Mouse (Mus musculus) liver, postnatal 0 days (tissue): ENCODE results near the gene Daam2. TPM values are rescaled to one million over a fixed set of nuclear protein-coding genes. Genes with fewer than 3 reads are reported as not detected.

ENCODE experiments used
- ATAC-seq: fragments of 200-750 bp; cut with Nextera tagmentation; 2 replicates; pipeline ENCODE4 v1.8.0; 2017; ENCODE audit warnings: mild to moderate bottlenecking, moderate library complexity
- DNase-seq: peaks from one replicate; pipeline ENCODE4 v3.0.0-alpha.2; 2016
- H3K27ac ChIP-seq: fragments of 300-500 bp; sonication (generic); 2 replicates; pipeline ENCODE4 v1.5.1; 2014; ENCODE audit warnings: antibody characterized with exemption, moderate library complexity, mild to moderate bottlenecking, low read depth
- H3K27me3 ChIP-seq: fragments of 300-500 bp; sonication (generic); 2 replicates; pipeline ENCODE4 v1.6.1; 2014; ENCODE audit warnings: low read length, control low read depth, mixed read lengths; ENCODE audit not compliant: insufficient read depth
- H3K36me3 ChIP-seq: fragments of 300-500 bp; sonication (generic); replicated peaks from 2 replicates; pipeline ENCODE4 v1.6.1; 2014; ENCODE audit warnings: mild to moderate bottlenecking, control low read depth, low read length, moderate library complexity, mixed read lengths; ENCODE audit not compliant: insufficient read depth
- H3K4me1 ChIP-seq: fragments of 300-500 bp; sonication (generic); 2 replicates; pipeline ENCODE4 v1.6.1; 2014; ENCODE audit warnings: antibody characterized with exemption, mild to moderate bottlenecking, control low read depth; ENCODE audit not compliant: insufficient read depth
- H3K4me2 ChIP-seq: fragments of 300-500 bp; sonication (generic); 2 replicates; pipeline ENCODE4 v1.6.1; 2014; ENCODE audit warnings: low read depth, mild to moderate bottlenecking, low read length, moderate library complexity, mixed read lengths
- H3K4me3 ChIP-seq: fragments of 300-500 bp; sonication (generic); 2 replicates; pipeline ENCODE4 v1.5.1; 2014; ENCODE audit warnings: low read depth, low read length
- H3K9ac ChIP-seq: fragments of 300-500 bp; sonication (generic); replicated peaks from 2 replicates; pipeline ENCODE4 v1.6.1; 2014; ENCODE audit warnings: mild to moderate bottlenecking, moderate library complexity
- H3K9me3 ChIP-seq: fragments of 300-500 bp; sonication (generic); 2 replicates; pipeline ENCODE4 v1.6.1; 2016; ENCODE audit warnings: mild to moderate bottlenecking, control low read depth, low read length, mixed read lengths
- CTCF ChIP-seq: sonication (generic); IDR thresholded peaks from 2 replicates; pipeline ENCODE4 v1.5.1; 2016; ENCODE audit warnings: antibody characterized with exemption, low read depth
- EP300 ChIP-seq: IDR thresholded peaks from 2 replicates; pipeline ENCODE4 v1.6.1; 2016; ENCODE audit warnings: antibody characterized with exemption, low read depth, mild to moderate bottlenecking
- WGBS: fragments of 180-500 bp; shearing (Covaris S2); extraction: QIAGEN DNeasy Blood & Tissue Kit; methylation state at CpG from one replicate; pipeline ENCODE4 v1.1.7; 2014; ENCODE audit not compliant: insufficient replicate concordance; 5-methylcytosine and 5-hydroxymethylcytosine counted together
- polyA plus RNA-seq: library from polyadenylated mRNA; unstranded; fragments of >200 nt; fragmentation: Nextera tagmentation; extraction: Ambion mirVana; gene quantifications from 2 replicates; pipeline ENCODE4 v1.2.1, GENCODE M21; 2015

Daam2 gene
- 0.20 and 0.23 TPM in 2 replicates for polyA plus RNA-seq

DNA sequence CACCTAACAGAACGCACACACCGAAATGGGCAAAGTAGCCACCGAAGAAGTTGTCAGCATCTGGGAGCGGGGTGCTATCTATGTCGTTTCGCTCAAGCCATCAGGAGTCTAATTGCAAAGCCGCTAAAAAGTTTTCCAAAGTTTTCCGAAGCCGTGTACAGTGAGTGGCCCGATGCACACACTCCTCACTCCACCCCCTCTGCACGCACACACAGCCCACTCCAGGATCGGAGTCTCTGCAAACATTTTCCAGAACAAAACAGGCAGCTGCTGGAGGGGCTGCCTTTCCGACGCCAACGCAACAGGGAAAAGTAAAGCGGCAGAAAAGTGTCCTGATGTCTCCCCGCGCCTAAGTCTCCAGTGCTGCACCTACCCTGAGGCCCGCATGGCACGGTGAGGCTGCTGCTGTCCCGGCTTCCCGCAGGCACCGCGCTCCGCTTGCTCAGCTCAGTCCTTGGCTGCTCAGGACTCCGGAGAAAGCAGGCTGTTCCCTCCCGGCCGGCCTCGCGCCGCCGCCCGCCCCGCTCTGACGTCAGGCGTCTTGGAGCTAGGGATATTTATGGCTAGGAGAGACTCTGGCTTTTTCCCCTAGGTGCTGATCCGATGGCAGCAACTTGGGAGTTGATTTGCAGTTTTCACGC, at the start of gene Daam2:
Daam2 (minus strand) TSS at position 514 of the 641 bp plus-strand sequence.
- no peak within 1 kb of the TSS for H3K27ac ChIP-seq
- H3K9me3 ChIP-seq, result no peaks in the 10 kb centered on the region
- WGBS, result 7% methylated on average over 38 of the region's 38 CpGs
- ATAC-seq, result no peak
- TF ChIP-seq CTCF (no peak), EP300 (no peak)
- no peak within 1 kb of the TSS for H3K9ac ChIP-seq
- H3K4me3 ChIP-seq, result peak within 1 kb of the TSS; percentile 29
- H3K36me3 ChIP-seq, result no peaks in the 10 kb centered on the region
- H3K4me1 ChIP-seq, result no peaks in the 10 kb centered on the region
- peak within 1 kb of the TSS; percentile 48 for H3K4me2 ChIP-seq
- peak; percentile 22 for DNase-seq
- H3K27me3 ChIP-seq, result peaks cover 18% of the 10 kb centered on the region

DNA sequence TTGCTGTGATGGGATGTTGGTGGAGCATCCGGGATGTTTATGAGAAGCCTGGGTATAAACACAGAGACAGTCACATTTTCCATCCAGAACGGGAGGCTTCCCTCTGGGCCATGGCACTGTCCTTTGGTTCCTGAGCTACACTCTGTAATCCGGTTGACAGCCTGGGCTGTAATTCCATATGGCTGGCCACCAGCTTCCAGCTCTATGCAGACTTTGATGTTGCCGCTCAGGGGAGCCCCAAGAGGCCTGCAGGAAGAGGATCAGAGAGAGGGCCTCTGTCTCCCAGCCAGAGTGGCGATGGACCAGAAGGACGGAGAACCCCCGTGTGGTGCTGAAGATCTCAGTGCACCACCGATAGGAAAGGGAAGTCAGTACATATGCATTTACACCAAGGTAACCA, 46.2 kb upstream of the Daam2 start:
- H3K4me2 ChIP-seq, result no peak overlapping the region
- no peaks in the 10 kb centered on the region for H3K27me3 ChIP-seq
- no peak overlapping the region for H3K4me3 ChIP-seq
- H3K27ac ChIP-seq, result no peak overlapping the region
- no peaks in the 10 kb centered on the region for H3K9me3 ChIP-seq
- no peak for TF ChIP-seq CTCF
- WGBS, result 42% methylated on average over 8 of the region's 8 CpGs
- H3K36me3 ChIP-seq, result no peaks in the 10 kb centered on the region
- H3K4me1 ChIP-seq, result peaks cover 5% of the 10 kb centered on the region
- H3K9ac ChIP-seq, result no peak overlapping the region
- no peak for ATAC-seq
- no peak for DNase-seq

DNA sequence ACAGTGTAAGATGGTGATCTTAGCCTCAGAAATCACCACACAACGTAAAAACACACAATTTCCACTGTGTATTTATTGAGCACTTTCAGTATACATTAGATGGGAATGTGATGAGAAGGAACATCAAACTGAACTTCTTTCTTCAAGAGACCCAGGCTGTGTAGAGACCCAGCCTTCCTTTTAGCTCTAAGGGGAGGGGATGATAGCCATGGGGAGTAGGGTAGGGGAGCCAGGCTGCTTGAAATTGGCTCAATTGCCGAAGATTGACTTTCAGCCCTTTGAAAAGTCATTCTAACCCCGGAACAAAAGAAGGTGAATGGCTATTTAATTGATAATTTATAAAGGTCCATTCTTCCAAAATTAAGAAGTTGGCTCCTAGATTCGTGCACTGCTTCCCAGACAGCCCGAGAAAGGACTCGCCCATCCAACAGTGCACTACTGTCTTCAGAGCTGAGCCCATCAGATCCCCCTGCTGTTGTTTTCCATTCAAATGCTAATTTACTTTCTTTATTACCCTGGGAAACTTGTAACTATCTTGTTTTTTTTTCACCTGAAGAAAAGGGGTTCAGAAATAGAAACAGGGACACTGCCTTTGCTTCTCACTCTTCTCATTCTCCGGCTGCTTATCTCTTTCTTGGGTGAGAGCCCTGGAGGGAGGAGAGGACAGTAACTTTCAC, 43.3 kb upstream of the Daam2 start:
- no peak overlapping the region for H3K9ac ChIP-seq
- no peaks in the 10 kb centered on the region for H3K27me3 ChIP-seq
- DNase-seq (no peak), ATAC-seq (no peak)
- H3K4me2 ChIP-seq, result no peak overlapping the region
- no peak for TF ChIP-seq EP300
- TF ChIP-seq CTCF, result no peak
- H3K4me3 ChIP-seq, result no peak overlapping the region
- H3K27ac ChIP-seq, result no peak overlapping the region
- H3K36me3 ChIP-seq, result no peaks in the 10 kb centered on the region
- no peaks in the 10 kb centered on the region for H3K9me3 ChIP-seq
- H3K4me1 ChIP-seq, result no peaks in the 10 kb centered on the region
- 61% methylated on average over 7 of the region's 7 CpGs for WGBS

DNA sequence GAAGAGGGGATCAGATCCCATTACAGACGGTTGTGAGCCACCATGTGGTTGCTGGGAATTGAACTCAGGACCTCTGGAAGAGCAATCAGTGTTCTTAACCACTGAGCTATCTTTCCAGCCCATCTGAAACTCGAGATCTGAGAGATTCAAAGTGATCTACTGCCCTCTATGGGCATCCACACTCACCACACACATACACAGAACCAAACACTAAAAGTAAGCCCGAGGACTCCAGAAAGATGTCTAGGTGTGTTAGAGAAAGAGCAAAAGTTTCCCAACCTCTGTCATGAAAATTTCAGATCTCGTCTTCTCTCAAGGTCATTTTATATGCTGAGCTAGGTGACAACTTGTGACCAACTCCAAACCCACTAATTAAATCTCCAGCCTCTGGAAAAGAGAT, 41.3 kb upstream of the Daam2 start:
- Histone ChIP-seq H3K27ac (no peak overlapping the region), H3K9me3 (no peaks in the 10 kb centered on the region), H3K9ac (no peak overlapping the region), H3K36me3 (no peaks in the 10 kb centered on the region), H3K4me2 (no peak overlapping the region), H3K4me1 (no peaks in the 10 kb centered on the region), H3K4me3 (no peak overlapping the region), H3K27me3 (no peaks in the 10 kb centered on the region)
- no peak for ATAC-seq
- TF ChIP-seq CTCF, result no peak
- TF ChIP-seq EP300, result no peak
- WGBS, result 58% methylated on average over 4 of the region's 4 CpGs
- no peak for DNase-seq

DNA sequence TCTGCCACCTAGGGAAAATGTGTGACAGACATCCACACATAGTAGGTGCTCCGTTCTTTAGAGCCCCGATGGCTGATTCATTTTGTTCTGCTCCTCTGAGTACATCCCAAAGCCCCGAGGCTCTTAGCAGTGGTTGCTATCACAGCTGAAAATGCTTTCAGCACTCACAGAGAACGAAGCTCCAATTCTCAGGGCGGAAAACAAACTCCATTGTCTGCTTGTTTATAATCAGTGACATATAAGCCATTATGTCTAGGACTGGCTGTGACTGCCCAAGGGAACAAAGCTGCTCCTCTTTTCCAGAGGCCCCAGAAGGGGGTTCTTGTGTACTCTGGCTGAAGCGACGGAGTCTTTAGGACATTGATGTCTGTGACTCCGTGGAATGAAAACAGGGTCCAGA, 25.9 kb upstream of the Daam2 start:
- no peak overlapping the region for H3K4me2 ChIP-seq
- no peak for TF ChIP-seq EP300
- H3K4me3 ChIP-seq, result no peak overlapping the region
- H3K9me3 ChIP-seq, result no peaks in the 10 kb centered on the region
- H3K4me1 ChIP-seq, result no peaks in the 10 kb centered on the region
- ATAC-seq (no peak), DNase-seq (no peak)
- no peak overlapping the region for H3K9ac ChIP-seq
- no peak overlapping the region for H3K27ac ChIP-seq
- H3K27me3 ChIP-seq, result no peaks in the 10 kb centered on the region
- H3K36me3 ChIP-seq, result no peaks in the 10 kb centered on the region
- WGBS, result 49% methylated on average over 8 of the region's 8 CpGs

DNA sequence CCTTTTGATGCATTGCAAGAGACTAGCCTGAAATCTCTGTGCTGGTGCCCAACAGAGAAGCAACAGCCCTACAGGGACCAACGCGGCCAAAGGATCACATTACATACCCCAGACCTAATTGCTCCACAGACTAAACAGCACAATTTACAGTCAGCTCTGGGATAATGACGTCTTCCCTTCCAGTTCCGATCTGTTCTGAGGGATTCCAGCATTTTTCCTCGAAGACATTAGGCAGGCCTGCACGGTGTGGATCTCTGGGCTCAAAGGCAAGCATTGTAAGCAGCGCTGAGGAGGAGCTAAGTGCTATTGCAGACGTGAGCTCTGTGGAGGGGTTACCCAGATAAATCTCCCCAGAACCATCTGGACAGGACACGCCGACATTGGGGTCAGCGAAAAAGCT, 18.3 kb upstream of the Daam2 start:
- H3K36me3 ChIP-seq, result no peaks in the 10 kb centered on the region
- H3K27ac ChIP-seq, result no peak overlapping the region
- TF ChIP-seq EP300 (no peak), CTCF (no peak)
- no peaks in the 10 kb centered on the region for H3K4me1 ChIP-seq
- DNase-seq (no peak), ATAC-seq (no peak)
- no peak overlapping the region for H3K9ac ChIP-seq
- H3K27me3 ChIP-seq, result no peaks in the 10 kb centered on the region
- H3K9me3 ChIP-seq, result no peaks in the 10 kb centered on the region
- WGBS, result 50% methylated on average over 11 of the region's 11 CpGs
- H3K4me2 ChIP-seq, result no peak overlapping the region
- H3K4me3 ChIP-seq, result no peak overlapping the region
